Mouse (Mus musculus): ENCODE measurements around the gene Mast1.

The Mast1 gene

GRCm38 (mm10) chr8:84937620-84938485 lies 694 bp upstream of the Mast1 start:
- DNase-seq (ENCODE audit: low read depth) = no peak

DNA sequence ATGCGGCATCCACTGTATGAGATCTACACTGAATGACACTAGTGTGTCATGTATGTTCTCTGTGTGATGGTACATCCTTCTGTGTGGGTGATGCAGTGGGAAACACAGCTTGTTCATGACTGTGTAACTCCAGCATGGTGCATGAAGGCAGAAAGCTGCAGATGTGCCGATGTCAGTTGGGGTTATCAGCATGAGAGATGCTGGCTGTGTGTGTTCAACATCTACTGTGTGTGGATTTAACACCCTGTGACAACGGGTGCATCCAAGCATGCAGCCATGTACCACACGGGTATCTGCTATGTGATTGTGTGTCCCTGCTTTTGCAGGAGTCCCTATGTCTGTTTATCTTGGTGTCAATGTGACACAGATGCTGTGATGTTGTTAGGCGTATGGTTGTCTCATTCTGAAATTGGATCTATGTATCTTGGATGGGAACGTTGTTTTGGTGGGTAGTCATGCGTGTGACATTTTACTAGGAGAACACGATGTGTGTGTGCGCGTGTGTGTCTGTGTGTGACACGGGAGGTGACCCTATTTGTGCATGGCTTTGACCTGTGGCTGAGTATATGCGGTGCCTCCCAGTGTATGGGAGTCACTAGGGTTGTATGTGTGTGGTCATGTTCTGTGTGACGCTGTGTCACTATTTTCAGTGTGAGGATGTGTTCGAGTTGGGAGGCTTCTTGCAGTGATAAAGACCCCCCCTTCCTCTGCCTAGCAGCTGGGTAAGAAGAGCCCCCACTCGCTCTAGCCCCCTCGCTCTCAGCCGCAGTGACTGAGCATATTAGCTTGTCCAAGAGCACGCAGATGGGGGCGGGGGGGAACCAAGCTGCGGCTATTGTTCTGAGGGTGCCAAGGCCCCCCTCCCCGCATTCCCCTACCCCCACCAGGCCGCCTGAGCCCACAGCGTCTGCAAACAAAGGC lies 858 bp downstream of the Mast1 start:
- no peak for DNase-seq (ENCODE audit: low read depth)

GRCm38 (mm10) chr8:84935489-84935888 lies 1.7 kb downstream of the Mast1 start:
- DNase-seq (ENCODE audit: low read depth) = no peak

DNA sequence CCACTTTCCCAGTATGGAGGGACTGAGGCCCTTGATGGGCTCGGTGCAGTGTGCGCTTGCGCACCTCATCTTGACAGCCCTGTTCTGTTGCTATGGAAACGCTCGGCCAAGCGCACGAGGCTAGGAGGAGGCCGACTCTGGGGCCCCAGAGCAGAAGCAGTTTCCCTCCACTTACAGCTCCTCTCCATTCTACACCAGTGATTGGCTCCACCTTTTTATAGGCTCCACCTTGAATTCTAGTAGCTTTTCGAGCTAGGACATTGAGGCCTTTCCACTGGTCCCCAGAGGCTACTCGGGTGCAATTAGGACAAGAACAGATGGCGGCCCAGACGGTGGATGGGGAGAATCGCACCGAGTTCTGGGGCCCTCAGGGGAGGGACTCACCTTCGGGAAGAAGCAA lies 2.3 kb downstream of the Mast1 start:
- DNase-seq (ENCODE audit: low read depth) = no peak

DNA sequence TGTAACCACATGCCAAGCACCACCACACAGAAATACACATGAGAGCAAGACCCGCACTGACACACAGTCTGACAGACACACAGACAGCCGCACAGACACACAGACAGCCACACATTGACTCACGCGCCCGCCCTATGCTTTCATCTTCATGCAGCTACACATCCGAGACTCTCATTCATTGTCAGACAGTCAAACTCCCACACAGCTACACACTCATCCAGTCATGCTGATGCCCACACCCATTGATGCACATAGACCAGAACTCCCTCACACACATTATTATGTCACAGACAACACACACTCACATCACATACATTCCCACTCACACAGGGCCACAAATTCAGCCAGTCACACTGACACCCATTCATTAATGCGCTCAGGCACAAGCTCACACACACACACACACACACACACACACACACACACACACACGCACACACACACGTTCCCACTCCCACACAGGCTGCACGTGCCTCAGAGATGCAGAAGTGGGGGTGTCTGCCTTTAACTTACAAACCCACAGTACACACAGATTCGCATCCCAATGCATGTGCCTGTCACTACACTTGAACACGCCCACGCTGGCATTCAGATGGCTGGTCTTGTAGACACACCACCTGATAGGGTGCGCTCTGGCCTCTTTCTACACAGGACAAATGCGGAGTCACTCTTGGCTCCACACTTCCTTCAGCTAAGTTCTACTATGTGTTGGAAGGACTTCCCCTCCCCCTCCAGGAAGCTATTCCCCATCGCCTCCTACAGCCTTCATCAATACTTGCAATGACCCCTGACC lies 3.2 kb downstream of the Mast1 start:
- DNase-seq (ENCODE audit: low read depth) = no peak

GRCm38 (mm10) chr8:84930582-84930981 lies 6.6 kb downstream of the Mast1 start:
- DNase-seq (ENCODE audit: low read depth) = no peak

- no peak for DNase-seq (ENCODE audit: low read depth)
Measured at GRCm38 (mm10) chr8:84928456-84929306, 8.5 kb downstream of the Mast1 start.

- DNase-seq (ENCODE audit: low read depth) = no peak
Measured at GRCm38 (mm10) chr8:84927513-84927912, 9.6 kb downstream of the Mast1 start.

DNA sequence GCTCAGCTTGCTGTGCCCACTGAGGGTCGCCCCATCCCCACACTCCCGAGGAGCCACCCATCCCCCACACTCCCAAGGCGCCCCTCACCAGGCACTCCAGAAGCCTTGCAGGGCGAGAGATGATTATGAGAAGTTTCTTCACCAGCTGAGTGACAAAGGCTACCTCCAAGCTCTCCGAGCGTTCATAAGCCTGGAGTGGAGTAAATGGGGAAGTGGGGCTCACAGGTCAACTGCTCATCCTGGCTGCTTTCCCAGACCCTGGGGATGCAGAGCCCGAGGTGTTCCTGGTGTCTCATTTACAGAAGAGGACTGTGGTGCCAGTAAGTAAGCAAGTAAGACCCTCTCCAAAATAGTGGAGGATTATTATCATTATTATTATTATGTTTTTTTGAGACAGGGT lies 11.6 kb downstream of the Mast1 start:
- DNase-seq (ENCODE audit: low read depth) = no peak

DNA sequence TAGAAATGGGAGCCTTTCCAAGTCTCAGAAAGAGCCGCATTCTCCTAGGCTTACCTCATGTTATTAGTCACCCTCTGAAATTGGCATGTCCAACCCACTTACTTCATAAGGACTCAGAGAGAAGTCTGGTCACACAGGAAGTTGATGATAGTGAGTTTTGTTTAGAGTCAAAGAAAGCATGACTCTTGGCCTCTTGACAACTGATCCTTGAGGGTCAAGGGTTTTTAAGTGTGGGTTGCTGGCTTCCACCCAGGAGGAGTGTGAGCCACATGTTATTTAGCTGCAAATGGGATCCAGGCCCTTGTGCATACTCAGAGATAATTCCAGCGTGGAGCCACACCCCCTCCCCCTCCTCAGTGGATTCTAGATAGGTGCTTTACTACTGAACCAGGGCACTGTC lies 15.6 kb downstream of the Mast1 start:
- DNase-seq (ENCODE audit: low read depth) = no peak

- DNase-seq (ENCODE audit: low read depth) = no peak
Measured at GRCm38 (mm10) chr8:84918646-84919045, 18.5 kb downstream of the Mast1 start.

- no peak for DNase-seq (ENCODE audit: low read depth)
Measured at GRCm38 (mm10) chr8:84917781-84918180, 19.4 kb downstream of the Mast1 start.

- no peak for DNase-seq (ENCODE audit: low read depth)
Measured at GRCm38 (mm10) chr8:84915269-84915668, 21.9 kb downstream of the Mast1 start.

- DNase-seq (ENCODE audit: low read depth) = no peak
Measured at GRCm38 (mm10) chr8:84913960-84914359, 23.2 kb downstream of the Mast1 start.

- no peak for DNase-seq (ENCODE audit: low read depth)
Measured at GRCm38 (mm10) chr8:84913502-84913900, 23.7 kb downstream of the Mast1 start.

DNA sequence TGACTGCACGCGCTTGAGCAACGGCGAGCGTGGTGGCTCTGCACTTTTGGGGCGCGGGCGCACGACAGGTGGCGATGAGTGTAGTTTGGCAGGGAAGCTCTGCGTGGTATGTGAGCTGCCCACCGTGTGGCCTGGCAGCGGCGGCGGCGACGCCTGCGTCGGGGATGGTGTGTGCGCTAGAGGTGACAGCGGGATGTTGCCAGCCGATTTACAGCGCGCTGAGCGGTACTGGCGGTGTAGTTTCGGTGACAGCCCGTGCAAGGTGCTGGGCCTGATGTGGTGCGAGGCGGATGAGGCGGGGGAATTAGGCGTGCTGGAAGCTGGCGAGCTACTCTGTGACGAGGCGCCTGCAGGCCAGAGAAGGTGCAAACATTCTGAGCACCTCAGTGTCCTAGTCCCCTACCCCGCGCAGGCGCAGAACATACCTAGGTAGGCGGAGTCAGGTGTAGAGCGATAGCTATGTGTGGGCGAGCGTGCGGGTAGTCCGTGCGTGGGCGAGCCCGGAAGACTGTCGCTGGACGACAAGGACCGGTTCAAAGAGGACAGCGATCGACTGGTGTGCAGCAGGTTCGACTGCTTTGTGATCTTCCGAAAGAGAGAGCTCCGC lies 24.2 kb downstream of the Mast1 start:
- no peak for DNase-seq (ENCODE audit: low read depth)

GRCm38 (mm10) chr8:84912391-84912790 lies 24.8 kb downstream of the Mast1 start:
- no peak for DNase-seq (ENCODE audit: low read depth)

GRCm38 (mm10) chr8:84911854-84912253 lies 25.3 kb downstream of the Mast1 start:
- DNase-seq (ENCODE audit: low read depth) = no peak

DNA sequence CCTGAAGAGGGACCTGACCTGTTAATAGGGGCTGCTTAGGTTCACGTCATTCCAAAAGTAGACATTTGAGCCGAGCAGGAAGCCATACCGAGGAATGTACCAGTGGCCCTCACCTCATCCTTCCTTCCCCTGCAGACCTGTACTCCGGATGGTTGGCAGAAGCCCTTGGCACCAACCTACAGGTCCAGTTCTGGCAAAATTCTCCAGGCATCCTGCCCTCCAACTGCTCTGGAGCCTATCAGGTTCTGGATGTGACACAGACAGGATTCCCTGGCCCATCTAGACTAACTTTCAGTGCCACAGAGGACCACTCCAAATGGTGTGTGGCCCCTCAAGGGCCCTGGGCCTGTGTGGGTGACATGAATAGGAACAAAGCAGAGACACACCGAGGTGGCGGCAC lies 26.6 kb downstream of the Mast1 start:
- DNase-seq (ENCODE audit: low read depth) = no peak

DNA sequence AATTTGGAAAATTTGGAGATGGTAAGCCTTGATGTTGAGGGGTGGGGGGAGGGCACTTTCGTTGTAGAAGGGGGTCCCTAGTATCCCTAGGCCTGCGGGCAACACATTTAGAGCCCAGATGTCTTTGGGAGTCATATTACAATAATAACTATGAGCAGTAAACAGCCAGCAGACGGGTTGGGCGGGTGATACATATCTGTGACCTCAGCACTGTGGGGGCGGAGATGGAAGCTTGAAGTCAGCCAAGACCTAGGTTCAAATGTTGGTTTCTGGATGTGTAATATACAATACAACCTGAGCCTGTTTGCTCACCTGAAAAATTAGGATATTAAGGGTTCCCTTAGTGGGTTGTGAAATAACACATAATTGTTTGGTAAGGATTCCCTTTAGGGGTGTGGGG lies 27.2 kb downstream of the Mast1 start:
- DNase-seq (ENCODE audit: low read depth) = no peak

Measured in fibroblast of lung, adult 2 months (primary cell).